Mouse (Mus musculus) embryonic fibroblast, embryonic 13.5 days (primary cell): ENCODE data around the gene Gm4491.

Source experiments
- CTCF ChIP-seq: IDR thresholded peaks from 2 replicates; pipeline ENCODE4 v1.5.1; 2011; ENCODE audit warnings: mild to moderate bottlenecking, control low read depth, low read length, moderate library complexity, borderline replicate concordance; ENCODE audit not compliant: insufficient read depth
- POLR2A ChIP-seq: IDR thresholded peaks from 2 replicates; pipeline ENCODE4 v1.6.1; 2011; ENCODE audit warnings: low read depth, mild to moderate bottlenecking, control low read depth, low read length, moderate library complexity

DNA sequence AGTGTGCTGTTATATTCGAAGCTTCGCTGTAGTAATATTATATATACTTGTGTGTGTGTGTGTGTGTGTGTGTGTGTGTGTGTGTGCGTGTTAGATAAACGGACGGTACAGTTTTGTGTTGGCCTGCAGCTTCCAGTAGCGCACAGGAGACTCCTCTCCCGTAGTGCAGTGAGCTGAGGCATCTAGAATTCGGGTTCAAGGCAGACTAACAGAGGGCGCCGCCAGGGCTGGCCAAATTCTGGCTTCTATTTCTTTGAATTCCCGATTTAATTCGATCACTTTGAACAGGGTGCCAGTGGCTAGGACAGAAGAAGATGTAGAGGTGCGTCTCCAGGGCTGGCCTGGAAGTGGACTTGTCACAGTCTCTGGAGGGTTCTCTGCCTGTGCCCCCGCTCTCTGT, 10.6 kb downstream of the Gm4491 start:
- TF ChIP-seq POLR2A: no peak
- TF ChIP-seq CTCF: no peak
